Mouse (Mus musculus) limb, embryonic 11.5 days (tissue): ENCODE results near the gene Uqcc1. TPM values are rescaled to one million over a fixed set of nuclear protein-coding genes. Genes with fewer than 3 reads are reported as not detected.

Source experiments
- ATAC-seq: fragments of 200-750 bp; cut with Nextera tagmentation; 2 replicates; pipeline ENCODE4 v1.8.0; 2017; ENCODE audit warnings: low read depth; ENCODE audit not compliant: insufficient number of reproducible peaks, low FRiP score, low TSS enrichment
- DNase-seq: peaks from one replicate; pipeline ENCODE4 v3.0.0-alpha.2; 2015; ENCODE audit warnings: low spot score
- H3K27ac ChIP-seq: fragments of 300-500 bp; sonication (generic); replicated peaks from 2 replicates; pipeline ENCODE4 v1.5.1; 2014; ENCODE audit warnings: low read depth, mild to moderate bottlenecking, low read length
- H3K27me3 ChIP-seq: fragments of 300-500 bp; sonication (generic); 2 replicates; pipeline ENCODE4 v1.6.1; 2014; ENCODE audit warnings: mild to moderate bottlenecking, low read length, mixed read lengths; ENCODE audit not compliant: control insufficient read depth, insufficient read depth
- H3K36me3 ChIP-seq: fragments of 300-500 bp; sonication (generic); 2 replicates; pipeline ENCODE4 v1.6.1; 2014; ENCODE audit warnings: mild to moderate bottlenecking, low read length, moderate library complexity, mixed read lengths; ENCODE audit not compliant: control insufficient read depth, insufficient read depth
- H3K4me1 ChIP-seq: fragments of 300-500 bp; sonication (generic); 2 replicates; pipeline ENCODE4 v1.6.1; 2014; ENCODE audit warnings: low read length, mixed read lengths; ENCODE audit not compliant: control insufficient read depth, insufficient read depth
- H3K4me2 ChIP-seq: fragments of 300-500 bp; sonication (generic); 2 replicates; pipeline ENCODE4 v1.6.1; 2014; ENCODE audit warnings: low read depth, mild to moderate bottlenecking, moderate library complexity; ENCODE audit not compliant: severe bottlenecking
- H3K4me3 ChIP-seq: fragments of 300-500 bp; sonication (generic); 2 replicates; pipeline ENCODE4 v1.5.1; 2014; ENCODE audit warnings: low read depth, low read length
- H3K9ac ChIP-seq: fragments of 300-500 bp; sonication (generic); 2 replicates; pipeline ENCODE4 v1.6.1; 2014; ENCODE audit warnings: mild to moderate bottlenecking, low read length
- H3K9me3 ChIP-seq: fragments of 300-500 bp; sonication (generic); 2 replicates; pipeline ENCODE4 v1.6.1; 2016; ENCODE audit warnings: low read length; ENCODE audit not compliant: control insufficient read depth
- WGBS: fragments of 180-500 bp; shearing (Covaris S2); extraction: QIAGEN DNeasy Blood & Tissue Kit; methylation state at CpG from one replicate; pipeline ENCODE4 v1.1.7; 2014; 5-methylcytosine and 5-hydroxymethylcytosine counted together
- polyA plus RNA-seq: library from polyadenylated mRNA; unstranded; fragments of >200 nt; fragmentation: Nextera tagmentation; extraction: Ambion mirVana; gene quantifications from 2 replicates; pipeline ENCODE4 v1.2.1, GENCODE M21; 2014

Uqcc1 gene
- polyA plus RNA-seq: 60.4 and 82.2 TPM in 2 replicates

DNA sequence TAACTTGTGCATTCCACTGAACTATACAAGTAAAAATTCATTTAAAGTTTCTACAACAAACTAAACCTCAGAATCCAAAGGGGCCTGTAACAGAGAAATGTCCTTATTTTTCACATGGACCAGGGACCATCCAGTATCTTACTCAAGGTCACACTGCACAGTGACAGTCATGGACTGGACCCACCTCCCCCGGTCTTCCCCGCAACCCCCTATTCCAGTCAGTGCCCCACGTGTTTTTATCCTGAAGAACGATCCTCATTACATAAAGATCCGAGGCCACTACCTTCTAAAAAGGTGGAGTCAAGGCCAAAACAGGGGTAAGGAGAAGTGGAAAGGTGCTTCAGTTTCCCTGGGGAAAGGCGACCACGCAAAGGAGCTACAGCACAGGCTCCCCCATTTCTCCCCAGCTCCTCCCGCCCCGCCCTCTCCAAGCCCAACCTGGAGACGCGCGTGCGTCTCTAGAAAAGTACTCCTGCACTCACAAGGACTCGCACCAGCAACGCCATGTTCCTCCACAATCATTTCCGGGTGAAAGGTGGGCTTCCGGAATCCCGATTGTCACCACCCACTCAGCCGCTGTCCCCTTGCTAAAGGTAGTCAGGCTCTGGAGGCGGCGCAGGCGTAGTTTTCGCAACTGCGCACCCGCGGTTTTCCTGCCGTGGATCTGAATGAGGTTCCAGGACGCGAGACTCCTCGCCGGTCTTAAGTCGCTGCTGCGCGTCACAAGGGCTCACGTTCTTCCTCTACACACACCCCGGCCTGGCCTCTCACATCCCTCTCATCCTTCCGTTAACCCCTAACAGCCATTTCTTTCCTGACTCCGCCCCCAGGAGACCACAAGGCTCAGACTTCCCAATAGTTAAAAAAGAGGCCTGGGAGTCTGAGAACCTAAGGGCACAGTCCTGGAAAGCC, at the start of gene Uqcc1:
Uqcc1 (minus strand) TSS at position 780 of the 912 bp plus-strand sequence.
- ATAC-seq (peak; percentile 88), DNase-seq (peak; percentile 93)
- no peaks in the 10 kb centered on the region for H3K27me3 ChIP-seq
- H3K9me3 ChIP-seq: no peaks in the 10 kb centered on the region
- H3K4me2 ChIP-seq: peak within 1 kb of the TSS; percentile 66
- peak within 1 kb of the TSS; percentile 50 for H3K9ac ChIP-seq
- peak within 1 kb of the TSS; percentile 49 for H3K27ac ChIP-seq
- WGBS: under 1% methylated on average over 38 of the region's 38 CpGs
- no peaks in the 10 kb centered on the region for H3K36me3 ChIP-seq
- peak within 1 kb of the TSS; percentile 57 for H3K4me3 ChIP-seq
- H3K4me1 ChIP-seq: peaks cover 3% of the 10 kb centered on the region

DNA sequence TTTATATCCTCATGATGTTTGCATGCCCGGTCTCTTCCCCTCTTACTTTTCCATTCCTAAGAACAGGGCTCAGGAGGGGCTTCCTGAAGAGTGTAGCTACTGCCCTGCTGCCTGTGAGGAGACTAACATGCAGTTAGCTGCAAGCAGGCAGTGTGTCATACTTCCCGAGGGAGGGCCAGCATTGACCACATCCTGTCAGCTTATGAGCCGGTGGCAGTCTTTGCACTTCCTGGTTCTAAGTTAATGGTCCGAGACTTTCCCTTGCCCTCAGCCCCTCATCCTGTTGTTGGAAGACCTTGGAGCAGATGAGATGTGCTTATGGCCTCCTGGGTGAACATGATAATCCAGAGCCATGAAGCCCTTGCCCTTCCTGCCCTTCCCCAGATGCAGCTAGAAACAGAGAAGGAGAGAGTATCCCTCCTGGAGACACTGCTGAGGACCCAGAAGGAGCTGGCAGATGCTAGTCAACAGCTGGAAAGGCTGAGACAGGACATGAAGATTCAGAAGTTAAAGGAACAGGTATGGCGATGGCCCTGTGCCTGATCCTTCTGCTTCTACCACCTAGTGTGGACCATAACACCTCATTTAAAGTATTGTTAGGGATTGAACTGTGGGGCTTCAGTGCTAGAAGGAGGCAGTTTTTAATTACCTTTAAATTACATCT, 49.4 kb upstream of the Uqcc1 start:
- Histone ChIP-seq H3K9ac (no peak overlapping the region), H3K4me3 (no peak overlapping the region), H3K4me1 (no peaks in the 10 kb centered on the region), H3K36me3 (peaks cover 40% of the 10 kb centered on the region), H3K27ac (no peak overlapping the region), H3K27me3 (no peaks in the 10 kb centered on the region), H3K9me3 (no peaks in the 10 kb centered on the region), H3K4me2 (no peak overlapping the region)
- DNase-seq (no peak), ATAC-seq (no peak)
- WGBS: 90% methylated on average over 5 of the region's 5 CpGs

DNA sequence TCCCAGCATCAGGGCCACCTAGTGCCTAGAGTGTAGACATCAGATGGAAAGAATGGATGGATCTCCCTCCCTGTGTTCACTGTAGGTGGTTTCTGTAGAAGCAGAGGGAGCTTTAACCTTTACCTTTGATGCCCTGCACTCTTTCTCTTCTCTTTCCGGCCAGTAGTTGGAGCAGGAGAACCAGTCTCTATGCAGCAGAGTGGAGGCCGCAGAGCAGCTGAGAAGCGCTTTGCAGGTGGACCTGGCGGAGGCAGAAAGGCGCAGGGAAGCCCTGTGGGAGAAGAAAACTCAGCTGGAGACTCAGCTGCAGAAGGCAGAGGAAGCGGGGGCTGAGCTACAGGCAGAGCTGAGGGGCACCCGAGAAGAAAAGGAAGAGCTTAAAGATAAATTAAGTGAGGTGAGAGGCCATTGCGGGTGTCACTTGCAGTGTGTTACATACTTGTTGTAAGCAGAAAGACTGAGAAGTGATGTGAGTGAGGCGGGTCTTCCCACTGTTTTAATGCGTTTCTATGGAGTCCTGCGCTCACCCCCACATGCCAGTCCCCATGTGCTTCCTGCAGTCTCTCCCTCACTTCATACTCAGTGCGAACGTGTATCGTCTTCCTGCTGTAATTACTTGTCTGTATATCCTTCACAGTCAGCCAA, 44.1 kb upstream of the Uqcc1 start:
- H3K36me3 ChIP-seq: peaks cover 36% of the 10 kb centered on the region
- DNase-seq: no peak
- 83% methylated on average over 14 of the region's 14 CpGs for WGBS
- no peak overlapping the region for H3K27ac ChIP-seq
- no peak overlapping the region for H3K4me2 ChIP-seq
- no peaks in the 10 kb centered on the region for H3K4me1 ChIP-seq
- no peaks in the 10 kb centered on the region for H3K27me3 ChIP-seq
- H3K4me3 ChIP-seq: no peak overlapping the region
- no peaks in the 10 kb centered on the region for H3K9me3 ChIP-seq
- no peak for ATAC-seq
- no peak overlapping the region for H3K9ac ChIP-seq

DNA sequence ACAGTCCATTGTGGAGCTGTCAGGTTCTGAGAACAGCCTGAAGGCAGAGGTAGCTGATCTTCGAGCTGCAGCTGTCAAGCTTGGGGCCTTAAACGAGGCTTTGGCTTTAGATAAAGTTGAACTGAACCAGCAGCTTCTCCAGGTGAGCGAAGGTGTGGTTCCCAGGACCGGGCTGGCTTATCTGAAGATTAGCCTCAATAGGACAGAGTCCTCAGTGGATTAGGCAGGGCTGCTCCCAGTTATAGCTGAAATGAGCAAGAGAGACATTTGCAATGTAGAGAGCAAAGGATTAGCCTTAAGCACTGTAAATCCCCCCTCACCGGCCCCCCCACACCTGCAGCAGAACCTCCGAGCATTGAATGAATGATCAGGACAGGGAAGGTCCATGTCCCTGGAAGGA, 43.2 kb upstream of the Uqcc1 start:
- no peaks in the 10 kb centered on the region for H3K27me3 ChIP-seq
- no peaks in the 10 kb centered on the region for H3K9me3 ChIP-seq
- H3K36me3 ChIP-seq: peaks cover 43% of the 10 kb centered on the region
- no peak overlapping the region for H3K4me2 ChIP-seq
- no peak for DNase-seq
- no peaks in the 10 kb centered on the region for H3K4me1 ChIP-seq
- no peak overlapping the region for H3K27ac ChIP-seq
- no peak overlapping the region for H3K4me3 ChIP-seq
- no peak overlapping the region for H3K9ac ChIP-seq
- WGBS: 86% methylated on average over 6 of the region's 6 CpGs
- no peak for ATAC-seq

DNA sequence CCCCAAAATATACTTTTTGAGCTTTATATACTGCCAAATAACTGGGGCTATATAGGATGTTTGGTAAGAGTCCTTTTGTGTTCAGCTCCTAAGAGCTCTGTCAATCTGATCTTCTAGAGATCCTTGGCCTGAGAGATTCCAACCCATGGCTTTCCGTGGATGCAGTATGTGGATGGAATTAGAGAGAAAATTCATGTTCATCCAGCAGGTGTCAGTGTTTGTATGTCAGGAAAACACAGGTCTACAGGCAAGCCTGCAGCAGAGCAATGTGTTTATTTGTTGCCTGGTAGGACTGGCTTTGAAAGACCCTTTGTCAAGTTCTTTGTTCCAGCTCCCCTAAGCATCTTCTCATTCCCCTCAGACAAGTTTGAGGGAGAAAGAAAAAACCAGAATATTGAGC, 32.9 kb upstream of the Uqcc1 start:
- DNase-seq: no peak
- WGBS: 76% methylated on average over 1 of the region's 1 CpGs

DNA sequence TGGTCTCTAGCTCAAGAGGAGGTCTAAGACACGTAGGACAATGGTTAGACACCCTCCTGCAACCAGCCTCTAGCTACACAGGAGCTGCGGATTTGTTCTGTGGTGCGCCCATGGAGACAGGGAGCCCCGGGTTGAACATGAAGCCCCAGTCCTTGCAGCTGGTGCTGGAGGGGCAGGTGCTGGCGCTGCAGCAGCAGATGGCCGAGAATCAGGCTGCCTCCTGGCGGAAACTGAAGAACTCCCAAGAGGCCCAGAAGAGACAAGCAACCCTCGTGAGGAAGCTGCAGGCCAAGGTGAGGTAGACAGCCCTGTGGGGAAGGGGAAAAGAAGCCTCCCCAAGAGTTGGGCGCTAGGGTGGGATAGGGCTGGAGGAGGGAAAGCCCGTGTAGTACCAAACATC, 31.8 kb upstream of the Uqcc1 start:
- ATAC-seq: 0 out of 2 replicates have a peak, but pooled peaks have one; percentile 39
- WGBS: 85% methylated on average over 10 of the region's 10 CpGs
- Histone ChIP-seq H3K27me3 (no peaks in the 10 kb centered on the region), H3K9me3 (no peaks in the 10 kb centered on the region), H3K4me2 (no peak overlapping the region), H3K9ac (no peak overlapping the region), H3K4me1 (no peaks in the 10 kb centered on the region), H3K4me3 (no peak overlapping the region), H3K36me3 (peaks cover 16% of the 10 kb centered on the region), H3K27ac (no peak overlapping the region)
- DNase-seq: no peak

More for the DNA sequence above, 32.9 kb upstream of the Uqcc1 start:
- Histone ChIP-seq H3K9ac (no peak overlapping the region), H3K27ac (no peak overlapping the region), H3K36me3 (peaks cover 20% of the 10 kb centered on the region), H3K4me2 (no peak overlapping the region), H3K27me3 (no peaks in the 10 kb centered on the region), H3K4me1 (no peaks in the 10 kb centered on the region), H3K4me3 (no peak overlapping the region), H3K9me3 (no peaks in the 10 kb centered on the region)
- no peak for ATAC-seq

DNA sequence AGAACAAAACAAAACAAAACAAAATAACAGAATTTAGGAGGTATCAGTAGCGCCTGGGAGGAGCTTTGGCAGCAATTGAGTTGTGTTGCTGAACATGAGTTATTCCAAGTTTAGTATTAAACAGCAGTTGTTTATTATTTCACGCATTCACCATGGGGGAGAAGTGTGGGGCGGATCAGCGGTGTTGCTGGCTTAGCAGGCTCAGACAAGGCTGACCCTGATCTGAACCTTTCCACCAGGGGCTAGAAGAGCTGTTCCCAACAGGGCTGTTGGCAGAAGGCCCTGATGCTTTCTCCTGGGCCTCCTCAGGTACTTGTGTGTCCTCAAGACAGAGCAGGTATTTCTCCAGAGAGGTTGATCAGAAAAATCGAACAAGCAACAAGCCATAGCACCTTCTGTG, 29.9 kb upstream of the Uqcc1 start:
- Histone ChIP-seq H3K4me1 (no peaks in the 10 kb centered on the region), H3K9ac (no peak overlapping the region), H3K27me3 (no peaks in the 10 kb centered on the region), H3K4me2 (no peak overlapping the region), H3K27ac (no peak overlapping the region), H3K9me3 (no peaks in the 10 kb centered on the region), H3K36me3 (peaks cover 12% of the 10 kb centered on the region), H3K4me3 (no peak overlapping the region)
- ATAC-seq (no peak), DNase-seq (no peak)
- WGBS: 91% methylated on average over 5 of the region's 5 CpGs
